Mouse (Mus musculus) MN1 (cell line): Measurements from ENCODE around the gene Ier2.
A peak's percentile ranks its signal among the peaks of the same experiment; 100 is the strongest.
"Not testable (repeated sequence)": the region's sequence is repeated elsewhere in the genome, so short reads cannot be mapped to it uniquely, and the experiment has no call there.

ENCODE experiments used
- DNase-seq: peaks from one replicate; pipeline ENCODE4 v3.0.0-alpha.2; 2016; ENCODE audit warnings: low spot score

Gene Ier2

GRCm38 (mm10) chr8:84698288-84698687 is 35.6 kb upstream of the Ier2 start:
- DNase-seq, result no peak

GRCm38 (mm10) chr8:84697166-84698130 is 34.8 kb upstream of the Ier2 start:
- peak; percentile 58 for DNase-seq

- DNase-seq, result no peak
Measured at GRCm38 (mm10) chr8:84695140-84695539, 32.5 kb upstream of the Ier2 start.

GRCm38 (mm10) chr8:84693332-84693731 is 30.7 kb upstream of the Ier2 start:
- no peak for DNase-seq

- peak; percentile 95 for DNase-seq
Measured at GRCm38 (mm10) chr8:84689091-84689915, 26.7 kb upstream of the Ier2 start.

- DNase-seq, result peak; percentile 93
Measured at GRCm38 (mm10) chr8:84687705-84688100, 25.1 kb upstream of the Ier2 start, which contains the start of gene Nacc1. Nacc1 (minus strand) TSS chr8:84687862.

- peak; percentile 61 for DNase-seq
Measured at GRCm38 (mm10) chr8:84687003-84687704, 24.5 kb upstream of the Ier2 start.

- peak; percentile 46 for DNase-seq
Measured at GRCm38 (mm10) chr8:84686191-84687002, 23.7 kb upstream of the Ier2 start, which contains the start of gene Trmt1. Trmt1 (plus strand) TSS chr8:84686307.

GRCm38 (mm10) chr8:84684537-84684936 is 21.9 kb upstream of the Ier2 start:
- DNase-seq, result no peak

- no peak for DNase-seq
Measured at GRCm38 (mm10) chr8:84682257-84682656, 19.6 kb upstream of the Ier2 start.

- no peak for DNase-seq
Measured at GRCm38 (mm10) chr8:84681476-84681875, 18.8 kb upstream of the Ier2 start.

GRCm38 (mm10) chr8:84677305-84677704 is 14.7 kb upstream of the Ier2 start:
- no peak for DNase-seq

GRCm38 (mm10) chr8:84670295-84671006 is 7.8 kb upstream of the Ier2 start:
- not testable (repeated sequence) for DNase-seq

GRCm38 (mm10) chr8:84668731-84669485 is 6.3 kb upstream of the Ier2 start:
- DNase-seq, result no peak

GRCm38 (mm10) chr8:84668081-84668480 is 5.4 kb upstream of the Ier2 start:
- DNase-seq, result no peak

- DNase-seq, result no peak
Measured at GRCm38 (mm10) chr8:84665385-84665893, 2.8 kb upstream of the Ier2 start.

GRCm38 (mm10) chr8:84664566-84665384 is 2.1 kb upstream of the Ier2 start:
- peak; percentile 90 for DNase-seq

- peak; percentile 98 for DNase-seq
Measured at GRCm38 (mm10) chr8:84663483-84664327, 1.1 kb upstream of the Ier2 start.
